Mouse (Mus musculus) hindbrain, embryonic 12.5 days (tissue): ENCODE measurements around the gene Thumpd2. TPM values are rescaled to one million over a fixed set of nuclear protein-coding genes. Genes with fewer than 3 reads are reported as not detected.

Source experiments
- ATAC-seq: fragments of 200-750 bp; cut with Nextera tagmentation; 2 replicates; pipeline ENCODE4 v1.8.0; 2017; ENCODE audit warnings: moderate TSS enrichment; ENCODE audit not compliant: low FRiP score
- H3K27ac ChIP-seq: fragments of 300-500 bp; sonication (generic); 2 replicates; pipeline ENCODE4 v1.5.1; 2016; ENCODE audit warnings: mild to moderate bottlenecking
- H3K27me3 ChIP-seq: fragments of 300-500 bp; sonication (generic); 2 replicates; pipeline ENCODE4 v1.6.1; 2016; ENCODE audit warnings: mild to moderate bottlenecking
- H3K36me3 ChIP-seq: fragments of 300-500 bp; sonication (generic); 2 replicates; pipeline ENCODE4 v1.6.1; 2016; ENCODE audit warnings: mild to moderate bottlenecking
- H3K4me1 ChIP-seq: fragments of 300-500 bp; sonication (generic); 2 replicates; pipeline ENCODE4 v1.6.1; 2016
- H3K4me2 ChIP-seq: fragments of 300-500 bp; sonication (generic); replicated peaks from 2 replicates; pipeline ENCODE4 v1.6.1; 2016; ENCODE audit warnings: mild to moderate bottlenecking
- H3K4me3 ChIP-seq: fragments of 300-500 bp; sonication (generic); 2 replicates; pipeline ENCODE4 v1.5.1; 2016; ENCODE audit warnings: mild to moderate bottlenecking
- H3K9ac ChIP-seq: fragments of 300-500 bp; sonication (generic); 2 replicates; pipeline ENCODE4 v1.6.1; 2016; ENCODE audit warnings: mild to moderate bottlenecking, moderate library complexity
- H3K9me3 ChIP-seq: fragments of 300-500 bp; sonication (generic); replicated peaks from 2 replicates; pipeline ENCODE4 v1.6.1; 2016; ENCODE audit warnings: mild to moderate bottlenecking
- WGBS: fragments of 180-500 bp; shearing (Covaris S2); methylation state at CpG from one replicate; pipeline ENCODE4 v1.1.7; 2016; 5-methylcytosine and 5-hydroxymethylcytosine counted together
- polyA plus RNA-seq: library from polyadenylated mRNA; unstranded; fragments of >200 nt; fragmentation: Nextera tagmentation; extraction: Ambion mirVana; gene quantifications from 2 replicates; pipeline ENCODE4 v1.2.1, GENCODE M21; 2016

Gene Thumpd2
- polyA plus RNA-seq, result 12.9 and 13.3 TPM in 2 replicates

DNA sequence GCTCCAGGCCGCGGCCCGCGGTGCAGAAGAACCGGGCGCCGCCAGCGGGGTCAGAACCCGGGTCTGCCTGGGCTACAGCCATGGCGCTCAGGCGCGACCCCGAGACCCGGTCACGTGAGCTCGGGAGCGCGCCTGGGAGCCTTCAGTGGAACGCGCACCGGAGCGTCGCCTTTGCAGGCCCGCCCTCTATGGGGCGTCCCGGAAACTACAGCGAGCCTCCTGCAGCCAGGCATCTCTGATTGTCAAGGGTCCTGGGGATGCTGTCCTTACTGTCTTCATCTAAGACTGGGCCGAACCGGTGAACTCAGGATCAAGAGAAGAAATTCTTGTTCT, at the start of gene Thumpd2:
Gene Thumpd2, minus strand, starts transcription at position 104 of the 333 bp plus-strand sequence.
- 2% methylated on average over 29 of the region's 29 CpGs for whole genome bisulfite sequencing
- peak within 1 kb of the TSS; percentile 78 for H3K4me3 ChIP-seq
- H3K4me1 ChIP-seq, result peaks cover 11% of the 10 kb centered on the region
- H3K4me2 ChIP-seq, result peak within 1 kb of the TSS; percentile 69
- peak within 1 kb of the TSS; percentile 92 for H3K9ac ChIP-seq
- peak; percentile 96 for ATAC-seq
- H3K9me3 ChIP-seq, result no peaks in the 10 kb centered on the region
- peak within 1 kb of the TSS; percentile 44 for H3K27ac ChIP-seq
- no peaks in the 10 kb centered on the region for H3K36me3 ChIP-seq
- no peaks in the 10 kb centered on the region for H3K27me3 ChIP-seq

DNA sequence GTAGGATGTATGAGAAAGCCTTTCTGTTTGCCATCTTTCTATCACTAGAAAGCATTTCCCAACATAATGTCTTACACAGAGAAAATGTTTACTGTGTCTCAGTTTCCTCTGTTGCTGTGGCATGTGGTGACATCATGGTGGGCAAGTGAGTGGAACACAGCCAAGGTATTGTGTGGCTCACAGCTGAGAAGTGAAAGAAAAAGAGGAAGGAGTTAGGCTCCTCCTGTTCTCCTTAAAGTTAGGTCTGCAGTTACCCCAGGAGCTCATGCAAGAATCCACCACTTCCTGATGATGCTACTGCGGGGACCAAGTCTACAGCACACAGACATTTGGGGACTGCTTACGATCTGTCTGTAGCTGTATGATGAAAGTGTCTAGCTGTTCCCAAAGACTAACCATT, 39.4 kb upstream of the Thumpd2 start:
- 86% methylated on average over 2 of the region's 2 CpGs for WGBS
- H3K36me3 ChIP-seq, result no peaks in the 10 kb centered on the region
- H3K27me3 ChIP-seq, result no peaks in the 10 kb centered on the region
- no peak overlapping the region for H3K4me2 ChIP-seq
- H3K4me1 ChIP-seq, result no peaks in the 10 kb centered on the region
- ATAC-seq, result no peak
- H3K9ac ChIP-seq, result no peak overlapping the region
- H3K9me3 ChIP-seq, result no peaks in the 10 kb centered on the region
- H3K27ac ChIP-seq, result no peak overlapping the region
- H3K4me3 ChIP-seq, result no peak overlapping the region

DNA sequence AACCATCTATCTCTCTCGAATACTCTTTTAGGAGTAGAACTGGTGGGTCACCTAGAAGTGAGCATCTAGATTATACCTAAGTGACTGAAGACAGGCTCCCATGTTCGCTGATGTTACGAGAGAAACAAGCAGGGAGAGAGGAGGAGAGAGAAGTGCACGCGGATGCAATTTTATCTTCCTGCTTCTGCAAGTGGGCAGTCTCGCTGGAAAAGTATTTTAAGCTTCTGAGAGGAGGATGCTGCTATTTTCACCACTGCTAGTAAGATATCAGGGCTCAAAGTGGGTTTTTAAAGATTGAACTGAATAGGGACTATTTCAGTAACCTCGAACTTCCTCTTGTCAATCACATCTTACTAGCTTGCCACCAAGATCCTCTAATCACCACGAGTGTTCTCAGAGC, 38.0 kb upstream of the Thumpd2 start:
- H3K9me3 ChIP-seq, result no peaks in the 10 kb centered on the region
- no peak overlapping the region for H3K4me3 ChIP-seq
- no peak overlapping the region for H3K4me2 ChIP-seq
- no peaks in the 10 kb centered on the region for H3K27me3 ChIP-seq
- no peak overlapping the region for H3K9ac ChIP-seq
- H3K27ac ChIP-seq, result no peak overlapping the region
- no peaks in the 10 kb centered on the region for H3K36me3 ChIP-seq
- ATAC-seq, result no peak
- H3K4me1 ChIP-seq, result no peaks in the 10 kb centered on the region
- WGBS, result 78% methylated on average over 8 of the region's 8 CpGs

DNA sequence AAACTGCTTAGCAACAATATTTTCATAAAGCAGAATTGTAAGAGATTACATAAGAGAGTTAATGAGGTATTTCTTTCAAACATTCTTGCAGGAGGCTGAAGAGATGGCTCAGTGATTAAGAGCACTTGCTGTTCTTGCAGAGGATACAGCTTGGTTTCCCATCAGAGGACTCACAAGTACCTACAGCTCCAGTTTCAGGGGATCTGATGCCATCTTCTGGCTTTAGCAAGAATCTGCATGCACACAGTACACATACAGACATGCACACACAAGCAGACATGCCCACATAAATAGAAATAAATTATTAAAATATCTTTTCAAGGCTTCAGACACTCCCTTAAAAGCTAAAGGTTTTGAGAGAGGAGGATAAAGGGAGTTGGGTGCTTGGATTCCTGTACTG, 33.6 kb upstream of the Thumpd2 start:
- ATAC-seq, result no peak
- no peak overlapping the region for H3K4me2 ChIP-seq
- H3K9me3 ChIP-seq, result no peaks in the 10 kb centered on the region
- no peak overlapping the region for H3K9ac ChIP-seq
- no peak overlapping the region for H3K27ac ChIP-seq
- no peaks in the 10 kb centered on the region for H3K4me1 ChIP-seq
- H3K4me3 ChIP-seq, result no peak overlapping the region
- no peaks in the 10 kb centered on the region for H3K27me3 ChIP-seq
- no peaks in the 10 kb centered on the region for H3K36me3 ChIP-seq

DNA sequence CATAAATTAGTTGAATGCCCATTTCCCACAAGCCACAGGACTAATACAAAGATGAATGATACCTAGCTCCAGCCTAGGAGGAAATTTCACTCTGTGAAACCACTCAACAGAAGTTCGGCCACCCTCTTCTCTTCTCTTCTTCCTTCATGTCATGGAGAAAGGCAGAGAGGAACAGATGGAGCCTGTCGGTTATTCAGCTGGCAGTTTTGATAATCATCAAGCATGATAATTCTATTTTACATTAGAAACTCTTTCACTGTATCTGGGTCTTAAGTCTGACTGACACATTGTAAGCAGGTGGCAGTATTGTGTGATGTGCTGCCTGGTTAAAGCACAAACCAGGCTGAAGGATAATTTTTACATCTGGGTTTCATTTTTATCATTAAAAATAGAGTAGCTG, 31.6 kb upstream of the Thumpd2 start:
- H3K9me3 ChIP-seq, result no peaks in the 10 kb centered on the region
- ATAC-seq, result no peak

DNA sequence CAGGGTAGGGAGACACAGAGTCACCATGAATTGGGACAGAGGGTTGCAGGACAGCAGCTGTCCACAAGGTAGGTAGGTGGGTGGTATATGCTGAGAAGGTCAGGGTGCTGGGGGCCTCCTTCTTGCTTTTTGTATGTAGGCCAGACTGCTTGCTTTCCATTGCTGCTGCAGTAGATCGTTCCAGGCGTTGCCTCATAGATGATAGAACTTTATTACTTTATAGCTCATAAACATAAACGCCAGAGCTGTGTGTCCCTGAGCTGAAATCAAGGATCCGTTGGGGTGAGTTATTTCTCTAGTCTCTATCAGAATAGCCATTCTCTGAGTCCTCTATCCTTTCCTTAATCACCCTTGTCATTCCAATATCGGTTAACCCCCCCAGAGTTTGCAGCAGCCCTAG, 27.9 kb upstream of the Thumpd2 start:
- no peaks in the 10 kb centered on the region for H3K4me1 ChIP-seq

More for the DNA sequence above, 31.6 kb upstream of the Thumpd2 start:
- 93% methylated on average over 2 of the region's 2 CpGs for WGBS
- H3K36me3 ChIP-seq, result no peaks in the 10 kb centered on the region
- H3K27me3 ChIP-seq, result no peaks in the 10 kb centered on the region
- no peaks in the 10 kb centered on the region for H3K4me1 ChIP-seq
- no peak overlapping the region for H3K4me2 ChIP-seq
- H3K27ac ChIP-seq, result no peak overlapping the region
- H3K4me3 ChIP-seq, result no peak overlapping the region
- no peak overlapping the region for H3K9ac ChIP-seq

DNA sequence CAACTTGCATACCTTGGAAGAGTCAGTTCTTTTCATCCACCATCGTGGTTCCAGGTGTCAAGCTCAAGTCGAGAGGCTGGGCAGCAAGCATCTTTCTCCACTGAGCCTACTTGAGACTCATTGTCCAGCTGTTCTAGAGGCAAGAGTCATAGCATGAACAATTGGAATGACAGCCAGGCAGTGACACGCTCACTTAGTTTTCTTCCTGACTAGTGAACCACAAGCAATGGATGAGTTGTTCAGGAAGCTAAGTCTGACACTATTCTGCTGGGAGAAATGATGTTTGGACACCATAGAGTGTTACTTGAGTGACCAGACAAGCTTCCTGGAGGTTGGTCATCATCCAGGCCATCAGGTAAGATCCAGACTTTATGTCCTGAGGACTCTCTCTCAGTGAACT, 24.0 kb upstream of the Thumpd2 start:
- WGBS, result 64% methylated on average over 3 of the region's 3 CpGs
- no peak for ATAC-seq
- H3K4me1 ChIP-seq, result no peaks in the 10 kb centered on the region
- no peaks in the 10 kb centered on the region for H3K36me3 ChIP-seq
- no peaks in the 10 kb centered on the region for H3K27me3 ChIP-seq
- no peak overlapping the region for H3K9ac ChIP-seq
- no peak overlapping the region for H3K4me2 ChIP-seq
- H3K9me3 ChIP-seq, result no peaks in the 10 kb centered on the region
- H3K4me3 ChIP-seq, result no peak overlapping the region
- H3K27ac ChIP-seq, result no peak overlapping the region

More for the DNA sequence above, 27.9 kb upstream of the Thumpd2 start:
- H3K9ac ChIP-seq, result no peak overlapping the region
- no peak for ATAC-seq
- WGBS, result 91% methylated on average over 5 of the region's 5 CpGs
- H3K36me3 ChIP-seq, result no peaks in the 10 kb centered on the region
- no peak overlapping the region for H3K4me3 ChIP-seq
- H3K4me2 ChIP-seq, result no peak overlapping the region
- no peak overlapping the region for H3K27ac ChIP-seq
- no peaks in the 10 kb centered on the region for H3K27me3 ChIP-seq
- H3K9me3 ChIP-seq, result no peaks in the 10 kb centered on the region

DNA sequence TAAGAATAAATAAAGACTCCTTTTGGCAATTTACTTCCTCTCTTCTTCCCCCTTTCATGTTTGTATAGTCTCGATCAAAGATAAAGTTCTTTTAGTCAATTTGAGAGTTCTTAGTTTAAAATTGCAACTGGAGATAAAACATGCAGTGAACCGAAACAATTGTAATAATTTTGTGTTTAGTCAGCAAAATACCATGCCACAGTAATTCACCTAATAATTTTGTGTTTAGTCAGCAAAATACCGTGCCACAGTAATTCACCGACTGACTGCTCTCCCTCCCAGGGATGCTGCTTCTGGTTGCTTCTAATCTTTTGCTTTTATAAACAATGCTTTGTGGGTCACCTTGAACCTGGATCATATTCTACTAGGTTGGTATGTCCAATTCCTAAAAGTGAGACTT, 22.9 kb upstream of the Thumpd2 start:
- no peak overlapping the region for H3K27ac ChIP-seq
- H3K36me3 ChIP-seq, result no peaks in the 10 kb centered on the region
- no peaks in the 10 kb centered on the region for H3K27me3 ChIP-seq
- 85% methylated on average over 4 of the region's 4 CpGs for WGBS
- H3K4me1 ChIP-seq, result no peaks in the 10 kb centered on the region
- H3K9me3 ChIP-seq, result no peaks in the 10 kb centered on the region
- no peak overlapping the region for H3K9ac ChIP-seq
- H3K4me3 ChIP-seq, result no peak overlapping the region
- no peak overlapping the region for H3K4me2 ChIP-seq
- ATAC-seq, result no peak

DNA sequence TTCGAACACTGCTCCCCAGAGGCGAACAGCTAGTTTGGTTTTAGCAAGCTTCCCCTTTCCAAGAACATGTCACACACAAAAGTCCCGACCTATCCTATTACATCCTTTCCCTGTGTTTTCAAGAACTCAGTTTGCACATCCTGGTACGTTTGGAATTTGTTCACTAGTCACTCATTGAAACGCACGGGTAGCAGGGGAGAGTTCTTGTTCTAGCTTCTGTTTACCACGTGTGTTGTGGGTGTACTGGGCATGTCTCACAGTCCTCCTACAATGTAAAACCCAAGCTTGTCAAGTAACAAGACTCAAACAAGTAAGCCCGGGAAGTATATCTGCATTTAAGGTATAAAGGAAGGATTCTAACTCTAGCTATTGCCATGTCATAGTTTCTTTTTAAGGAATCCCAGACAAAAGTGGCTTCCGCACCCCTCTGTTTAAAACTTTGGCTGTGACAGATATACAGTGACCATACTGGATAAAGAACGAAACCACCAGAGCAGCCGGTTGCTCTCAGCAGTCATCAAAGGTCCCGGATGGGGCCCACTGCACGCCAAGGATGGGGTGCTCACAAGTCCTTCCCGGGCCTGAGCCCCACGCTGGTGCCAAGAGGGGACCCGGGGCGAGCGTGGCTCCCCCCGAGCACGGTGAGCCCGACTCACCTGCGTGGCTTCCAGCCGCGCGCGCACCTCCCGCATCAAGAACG, 453 bp downstream of the Thumpd2 start:
- WGBS, result 17% methylated on average over 28 of the region's 28 CpGs
- Histone ChIP-seq H3K4me3 (peak overlapping the region; percentile 78), H3K36me3 (no peaks in the 10 kb centered on the region), H3K4me1 (peaks cover 11% of the 10 kb centered on the region), H3K27ac (peak overlapping the region; percentile 44), H3K9ac (peak overlapping the region; percentile 92), H3K27me3 (no peaks in the 10 kb centered on the region), H3K4me2 (peak overlapping the region; percentile 69), H3K9me3 (no peaks in the 10 kb centered on the region)
- ATAC-seq, result peak; percentile 86

DNA sequence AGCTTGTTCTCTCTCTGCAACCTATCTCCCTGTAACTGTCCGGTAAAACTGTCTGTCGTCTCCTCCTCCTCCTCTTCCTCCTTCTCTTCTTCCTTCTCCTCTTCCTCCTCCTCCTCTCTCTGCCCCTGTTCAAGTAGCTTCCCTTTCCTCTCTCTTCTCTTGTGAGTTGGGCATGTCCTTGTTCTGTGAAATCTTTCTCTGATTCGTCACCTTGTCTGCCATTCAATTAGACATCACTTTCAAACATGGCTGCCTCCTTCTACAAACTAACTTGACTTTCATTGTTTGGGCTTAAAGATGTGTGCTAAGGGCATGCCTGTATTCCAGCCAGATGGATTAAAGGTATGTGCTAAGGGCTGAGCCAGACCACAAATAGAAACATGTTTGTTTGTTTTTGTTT, 1.5 kb downstream of the Thumpd2 start:
- H3K36me3 ChIP-seq, result no peaks in the 10 kb centered on the region
- H3K27me3 ChIP-seq, result no peaks in the 10 kb centered on the region
- peaks cover 11% of the 10 kb centered on the region for H3K4me1 ChIP-seq
- H3K9me3 ChIP-seq, result no peaks in the 10 kb centered on the region
- H3K27ac ChIP-seq, result no peak overlapping the region
- no peak overlapping the region for H3K4me3 ChIP-seq
- no peak overlapping the region for H3K9ac ChIP-seq
- H3K4me2 ChIP-seq, result no peak overlapping the region
- no peak for ATAC-seq
- WGBS, result 91% methylated on average over 3 of the region's 3 CpGs

DNA sequence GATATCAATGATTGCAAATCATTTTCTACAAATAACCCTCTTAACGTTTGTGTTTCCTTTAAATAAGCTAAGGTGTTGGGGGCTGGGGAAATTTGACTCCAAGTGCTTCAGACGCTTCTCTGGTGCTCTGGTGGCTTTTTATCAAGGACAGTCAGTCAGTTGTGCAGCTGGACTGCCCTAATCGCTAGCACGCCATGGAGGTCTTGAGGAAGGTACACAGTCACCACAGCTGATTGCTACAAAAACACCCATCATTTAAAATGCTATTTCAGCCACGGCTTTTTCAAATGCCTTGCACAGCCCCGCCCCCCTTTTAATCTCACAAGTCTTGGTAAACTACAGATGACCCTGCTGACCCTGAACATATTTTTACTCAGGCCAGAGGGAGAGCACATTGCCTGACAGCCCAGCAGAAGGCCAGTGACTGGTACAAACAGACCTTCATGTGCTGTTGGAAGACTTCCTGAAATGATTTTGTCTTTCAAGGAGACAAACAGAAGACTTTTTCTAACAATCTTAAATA, 2.5 kb downstream of the Thumpd2 start:
- no peak overlapping the region for H3K9ac ChIP-seq
- H3K4me1 ChIP-seq, result peaks cover 11% of the 10 kb centered on the region
- H3K4me3 ChIP-seq, result no peak overlapping the region
- 69% methylated on average over 6 of the region's 6 CpGs for WGBS
- H3K9me3 ChIP-seq, result no peaks in the 10 kb centered on the region
- H3K36me3 ChIP-seq, result no peaks in the 10 kb centered on the region
- no peak for ATAC-seq
- no peak overlapping the region for H3K4me2 ChIP-seq
- no peak overlapping the region for H3K27ac ChIP-seq
- H3K27me3 ChIP-seq, result no peaks in the 10 kb centered on the region

DNA sequence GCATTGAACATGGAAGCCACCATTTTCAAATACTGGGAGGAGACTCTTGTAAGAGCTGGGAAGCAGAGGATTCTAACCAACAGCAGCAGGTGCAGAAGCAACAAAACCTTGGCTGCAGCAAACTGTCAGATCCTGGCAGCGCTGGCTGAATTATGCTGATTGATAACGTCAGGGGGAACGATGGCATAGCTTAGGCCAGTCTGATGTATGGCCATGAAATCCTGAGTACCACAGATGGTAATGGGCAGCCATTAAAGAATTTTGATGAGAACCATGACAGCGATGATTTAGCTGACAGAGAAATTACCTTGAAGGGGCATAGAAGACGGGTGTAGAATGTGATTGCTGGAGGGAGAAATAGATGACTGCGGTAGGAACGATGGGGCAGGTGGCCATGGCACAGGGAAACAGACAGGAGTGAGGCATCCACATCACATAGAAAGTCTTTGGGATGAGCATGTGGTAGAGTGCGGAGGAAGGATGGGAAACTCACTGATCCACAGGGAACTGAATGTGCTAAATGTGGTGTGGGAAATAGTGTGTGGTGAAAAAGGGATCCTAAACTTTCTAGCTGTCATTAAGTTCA, 8.0 kb downstream of the Thumpd2 start:
- Histone ChIP-seq H3K36me3 (peaks cover 9% of the 10 kb centered on the region; the same call in 1 of the 2 replicates), H3K9me3 (no peaks in the 10 kb centered on the region), H3K27me3 (no peaks in the 10 kb centered on the region), H3K4me2 (no peak overlapping the region), H3K9ac (no peak overlapping the region), H3K27ac (no peak overlapping the region), H3K4me3 (no peak overlapping the region), H3K4me1 (0 out of 2 replicates have a peak, but pooled peaks cover 5% of the 10 kb centered on the region)
- 75% methylated on average over 8 of the region's 8 CpGs for WGBS
- ATAC-seq, result no peak; the same call in 1 of the 2 replicates

DNA sequence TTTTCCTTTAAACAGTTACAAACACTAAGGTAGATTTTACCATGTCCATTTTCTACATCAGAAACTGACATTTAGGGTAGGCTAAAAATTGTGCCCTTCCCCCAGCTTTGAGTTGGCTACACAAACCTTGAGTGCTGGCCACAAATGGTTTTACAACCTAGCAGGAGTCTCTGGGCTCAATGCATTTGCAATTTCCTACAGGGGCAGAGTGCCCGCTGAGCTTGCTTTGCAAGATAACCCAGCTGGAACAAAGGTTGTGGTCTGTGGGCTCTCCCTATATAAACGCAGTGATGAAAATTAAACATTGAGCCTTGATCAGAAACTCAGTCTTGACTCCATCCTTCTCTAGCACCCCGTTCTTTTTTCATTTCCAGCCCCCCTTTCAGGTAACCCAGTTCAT, 8.8 kb downstream of the Thumpd2 start:
- no peak for ATAC-seq
- Histone ChIP-seq H3K9me3 (no peaks in the 10 kb centered on the region), H3K36me3 (peaks cover 13% of the 10 kb centered on the region; the same call in 1 of the 2 replicates), H3K4me1 (0 out of 2 replicates have a peak, but pooled peaks cover 5% of the 10 kb centered on the region), H3K4me2 (no peak overlapping the region), H3K4me3 (no peak overlapping the region), H3K27me3 (no peaks in the 10 kb centered on the region), H3K27ac (no peak overlapping the region), H3K9ac (no peak overlapping the region)
- WGBS, result 69% methylated on average over 3 of the region's 3 CpGs
